ENCODE assay signal across 19 mouse cellular contexts in genomic region chr19:58220061-58220831, GRCm38 (mm10).
DNase-seq lines count a peak whose midpoint lies in the region; ATAC-seq and TF ChIP-seq lines count a peak whose summit lies in the region.
"Had no signal": no experiment of that assay in that cellular context is flagged by ENCODE, and none has a peak within 500 bp of the region (broad histone marks: within the 10 kb centered on the region; RNA-seq: fewer than 3 reads in every experiment).

No protein-coding gene starts in this region.

- no peak for ATAC-seq in kidney, postnatal 0 days (replicated peaks; ENCODE audit: low FRiP score, low read depth)
- no peak for ATAC-seq in forebrain, embryonic 11.5 days (replicated peaks; ENCODE audit: low FRiP score)
- no peak for ATAC-seq in inflammation-experienced regulatory T-cells, adult 6 months
- ATAC-seq: hindbrain, postnatal 0 days had no signal

- no peak overlapping the region for H3K27ac ChIP-seq in kidney, postnatal 0 days
- H3K27ac ChIP-seq in forebrain, embryonic 11.5 days (ENCODE audit: low read depth, low read length), result no peak overlapping the region
- H3K27ac ChIP-seq: hindbrain, postnatal 0 days had no signal

- DNase-seq in kidney, postnatal 0 days (ENCODE audit: low spot score), result no peak
- no peak for DNase-seq in kidney, postnatal 4 days
- DNase-seq in 3T3-L1 (ENCODE audit: low read depth, low spot score), result peak; percentile 36
- DNase-seq in forebrain, embryonic 11.5 days (ENCODE audit: low spot score), result peak; percentile 59
- DNase-seq in gonadal fat pad, adult 2 months (ENCODE audit: low read depth), result peak; percentile 17
- no peak for DNase-seq in adrenal gland, postnatal 36 days
- DNase-seq in cerebellum, adult 18-20 months, result no peak
- DNase-seq: adrenal gland, postnatal 10 days; cerebellum, postnatal 10 days; embryo, embryonic 11 days; heart, postnatal 36 days; kidney, adult 18-20 months; kidney, postnatal 25 days; lung, postnatal 36 days had no signal

- H3K4me3 ChIP-seq in kidney, postnatal 0 days (replicated peaks; ENCODE audit: low read depth, low read length), result no peak overlapping the region
- no peak overlapping the region for H3K4me3 ChIP-seq in forebrain, embryonic 11.5 days (ENCODE audit: low read depth, low read length)

- peak overlapping the region; percentile 10; the same call in 1 of the 2 replicates for H3K4me2 ChIP-seq in kidney, postnatal 0 days (ENCODE audit: low read length)
- H3K4me2 ChIP-seq in forebrain, embryonic 11.5 days (ENCODE audit: low read depth, low read length, severe bottlenecking), result peak overlapping the region; percentile 1; the same call in 1 of the 2 replicates
- H3K4me2 ChIP-seq: heart, embryonic 11.5 days; liver, embryonic 11.5 days; midbrain, embryonic 11.5 days had no signal

- TF ChIP-seq CTCF in kidney, postnatal 0 days (IDR thresholded peaks at IDR 0.05; ENCODE audit: low read depth), result no peak

- 0 out of 2 replicates have a peak, but pooled peaks cover 3% of the 10 kb centered on the region for H3K4me1 ChIP-seq in kidney, postnatal 0 days (replicated peaks; ENCODE audit: insufficient read depth, low read length)
- peaks cover 8% of the 10 kb centered on the region; the same call in 1 of the 2 replicates for H3K4me1 ChIP-seq in forebrain, embryonic 11.5 days (replicated peaks; ENCODE audit: control insufficient read depth, insufficient read depth, low read length)

- H3K9me3 ChIP-seq in kidney, postnatal 0 days (replicated peaks; ENCODE audit: low read length), result no peaks in the 10 kb centered on the region
- no peaks in the 10 kb centered on the region for H3K9me3 ChIP-seq in forebrain, embryonic 11.5 days (ENCODE audit: control insufficient read depth, low read length)

- no peaks in the 10 kb centered on the region for H3K27me3 ChIP-seq in kidney, postnatal 0 days (ENCODE audit: insufficient read depth, low read length)
- H3K27me3 ChIP-seq in forebrain, embryonic 11.5 days (ENCODE audit: control insufficient read depth, insufficient read depth, low read length), result peaks cover 4% of the 10 kb centered on the region; the same call in 1 of the 2 replicates

- no peaks in the 10 kb centered on the region for H3K36me3 ChIP-seq in kidney, postnatal 0 days (ENCODE audit: insufficient read depth, low read length)
- no peaks in the 10 kb centered on the region for H3K36me3 ChIP-seq in forebrain, embryonic 11.5 days (ENCODE audit: control insufficient read depth, insufficient read depth, low read length)

- no peak overlapping the region for H3K9ac ChIP-seq in kidney, postnatal 0 days (ENCODE audit: low read depth, low read length)
- H3K9ac ChIP-seq in forebrain, embryonic 11.5 days (ENCODE audit: low read length), result no peak overlapping the region

- 49% methylated on average over 25 of the region's 25 CpGs for WGBS in kidney, postnatal 0 days
- WGBS in forebrain, embryonic 11.5 days, result 48% methylated on average over 25 of the region's 25 CpGs

Comparison
In these comparisons a context has a peak if more than half of its experiments do, and no peak if none do; other contexts are left out.
1. DNase-seq: peak in 3T3-L1 (single experiment), forebrain, embryonic 11.5 days (single experiment) and gonadal fat pad, adult 2 months (single experiment); none in kidney, postnatal 0 days (single experiment), kidney, postnatal 4 days (0 of 2), adrenal gland, postnatal 36 days (0 of 2) and cerebellum, adult 18-20 months (0 of 2).